Mouse (Mus musculus) WW6 (cell line): ENCODE data around the gene Plekhj1.

Source experiments
- DNase-seq: peaks from one replicate; pipeline ENCODE4 v3.0.0-alpha.2; 2013; ENCODE audit warnings: low read depth, low spot score

Plekhj1 gene

GRCm38 (mm10) chr10:80805925-80806324, 7.5 kb upstream of the Plekhj1 start:
- DNase-seq, result no peak

- DNase-seq, result no peak
Measured at GRCm38 (mm10) chr10:80805322-80805721, 6.9 kb upstream of the Plekhj1 start.

- no peak for DNase-seq
Measured at GRCm38 (mm10) chr10:80804916-80805315, 6.5 kb upstream of the Plekhj1 start, which contains the start of gene Amh. Gene Amh (plus strand): TSS chr10:80805243.

GRCm38 (mm10) chr10:80804340-80804739, 5.9 kb upstream of the Plekhj1 start:
- DNase-seq, result no peak

- no peak for DNase-seq
Measured at GRCm38 (mm10) chr10:80802996-80803395, 4.6 kb upstream of the Plekhj1 start.

GRCm38 (mm10) chr10:80802204-80802912, 3.9 kb upstream of the Plekhj1 start:
- no peak for DNase-seq

- DNase-seq, result no peak
Measured at GRCm38 (mm10) chr10:80799070-80799566, 692 bp upstream of the Plekhj1 start.

- DNase-seq, result no peak
Measured at GRCm38 (mm10) chr10:80797186-80798149, 958 bp downstream of the Plekhj1 start.

- DNase-seq, result no peak
Measured at GRCm38 (mm10) chr10:80796307-80796848, 2.0 kb downstream of the Plekhj1 start.

GRCm38 (mm10) chr10:80794750-80795149, 3.7 kb downstream of the Plekhj1 start:
- DNase-seq, result no peak

- no peak for DNase-seq
Measured at GRCm38 (mm10) chr10:80793803-80794202, 4.6 kb downstream of the Plekhj1 start.

GRCm38 (mm10) chr10:80793033-80793784, 5.2 kb downstream of the Plekhj1 start:
- DNase-seq, result no peak

GRCm38 (mm10) chr10:80792175-80793032, 6.0 kb downstream of the Plekhj1 start:
- no peak for DNase-seq

GRCm38 (mm10) chr10:80791476-80792174, 6.8 kb downstream of the Plekhj1 start:
- DNase-seq, result no peak

GRCm38 (mm10) chr10:80790761-80791404, 7.5 kb downstream of the Plekhj1 start:
- DNase-seq, result no peak

- no peak for DNase-seq
Measured at GRCm38 (mm10) chr10:80787517-80787916, 10.9 kb downstream of the Plekhj1 start.

GRCm38 (mm10) chr10:80785963-80786362, 12.5 kb downstream of the Plekhj1 start:
- no peak for DNase-seq

GRCm38 (mm10) chr10:80784871-80785270, 13.6 kb downstream of the Plekhj1 start:
- DNase-seq, result no peak

GRCm38 (mm10) chr10:80784302-80784701, 14.1 kb downstream of the Plekhj1 start:
- DNase-seq, result no peak
